Mouse (Mus musculus) embryo, embryonic 9.5 days (tissue): ENCODE measurements around the gene Ano6.

Experiments used
- DNase-seq: peaks from one replicate; pipeline ENCODE4 v3.0.0-alpha.2; 2017; ENCODE audit errors: extremely low spot score

The Ano6 gene

GRCm38 (mm10) chr15:95767825-95768224 lies 22.8 kb upstream of the Ano6 start:
- no peak for DNase-seq

DNA sequence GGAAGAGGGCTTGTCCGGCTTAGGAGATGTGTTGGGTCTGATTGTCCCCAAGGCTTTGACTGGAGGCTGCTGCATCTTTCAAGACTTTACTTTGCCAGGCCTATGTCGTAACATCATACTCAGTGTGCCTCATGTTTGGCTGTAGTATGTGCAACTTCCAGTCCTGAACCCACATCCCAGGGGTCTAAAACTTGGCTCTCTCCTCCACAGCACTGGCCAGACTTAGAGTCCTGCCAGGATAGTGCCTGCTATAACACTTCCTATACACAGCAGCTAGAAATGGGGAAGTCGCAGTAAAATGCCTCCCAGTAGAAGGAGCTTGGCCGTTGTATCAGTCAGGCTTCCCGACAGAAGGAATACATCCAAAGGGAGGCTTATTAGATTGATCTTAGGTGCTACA lies 21.9 kb upstream of the Ano6 start:
- no peak for DNase-seq

- no peak for DNase-seq
These were observed 21.1 kb upstream of the Ano6 start for GRCm38 (mm10) chr15:95769576-95769975.

DNA sequence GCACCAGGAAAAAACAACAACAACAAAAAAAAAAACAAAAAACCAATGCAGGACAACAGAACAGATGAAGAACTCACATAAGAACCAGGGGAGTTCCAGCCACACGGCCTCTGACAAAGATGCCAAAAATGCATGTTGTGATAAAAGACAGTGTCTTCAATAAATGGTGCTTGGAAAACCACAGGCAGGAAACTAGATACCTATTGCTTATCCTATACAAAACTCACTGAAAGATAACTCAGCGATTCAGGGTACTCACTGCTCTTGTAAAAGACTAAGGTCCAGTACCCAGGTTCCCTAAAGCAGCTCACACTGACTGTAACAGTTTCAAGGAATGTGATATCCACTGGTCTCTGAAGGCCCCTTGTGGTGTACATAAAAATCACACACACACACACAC lies 20.3 kb upstream of the Ano6 start:
- no peak for DNase-seq

- DNase-seq = no peak
These were observed 18.3 kb upstream of the Ano6 start for GRCm38 (mm10) chr15:95772374-95772773.

GRCm38 (mm10) chr15:95772861-95773836 lies 17.5 kb upstream of the Ano6 start:
- DNase-seq = peak; percentile 65

DNA sequence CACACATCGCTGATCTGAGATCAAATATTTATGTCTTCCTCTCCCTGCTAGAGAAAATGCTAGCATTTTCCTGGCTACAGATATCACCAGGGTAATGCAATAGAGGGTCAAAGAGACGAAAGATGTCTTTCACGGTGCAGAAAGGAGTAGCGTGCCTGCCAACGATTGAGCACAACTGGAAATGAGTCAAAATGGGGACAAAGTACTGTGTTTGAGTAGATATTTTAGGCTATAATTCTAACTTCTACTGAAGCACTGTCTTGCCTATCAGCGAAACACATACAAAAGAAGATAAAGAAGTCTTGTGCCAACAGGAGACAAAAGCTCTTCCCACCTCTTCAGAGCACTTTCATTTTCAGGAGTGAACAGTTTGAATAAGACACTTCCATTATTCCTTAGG lies 16.4 kb upstream of the Ano6 start:
- no peak for DNase-seq

DNA sequence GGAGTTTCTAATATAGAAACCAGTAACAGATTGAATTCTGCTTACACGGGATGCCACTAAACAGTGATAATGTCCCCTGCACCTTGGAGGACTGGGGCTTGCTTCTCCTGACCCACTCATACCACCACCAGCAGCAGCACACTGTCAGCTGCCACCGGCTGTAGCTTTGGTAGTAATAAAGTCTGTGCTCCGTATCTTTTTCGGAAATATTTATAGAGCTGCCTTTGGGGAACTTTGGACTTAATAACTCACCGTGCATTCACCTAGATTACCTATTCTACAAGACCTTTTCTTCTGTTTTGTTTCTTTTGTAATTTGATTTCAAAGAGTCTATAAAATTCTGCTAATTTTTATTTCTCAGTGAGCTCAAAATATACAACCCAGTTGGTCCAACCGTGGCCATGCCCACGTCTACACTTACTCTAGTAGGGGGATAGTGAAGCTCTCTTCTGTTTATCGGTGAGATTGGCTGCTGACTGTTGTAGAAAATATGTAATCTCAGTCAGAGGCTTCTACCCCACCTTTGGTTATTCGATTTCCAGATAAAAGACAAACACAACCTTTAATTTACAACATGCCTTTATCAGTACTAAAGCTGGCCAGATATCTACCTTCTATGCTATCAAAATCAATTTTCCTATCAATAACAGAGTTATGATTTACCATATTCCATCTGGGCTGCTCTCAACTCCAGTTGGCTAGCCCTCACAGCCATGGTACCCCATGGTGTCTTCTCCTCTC lies 15.8 kb upstream of the Ano6 start:
- DNase-seq = no peak

DNA sequence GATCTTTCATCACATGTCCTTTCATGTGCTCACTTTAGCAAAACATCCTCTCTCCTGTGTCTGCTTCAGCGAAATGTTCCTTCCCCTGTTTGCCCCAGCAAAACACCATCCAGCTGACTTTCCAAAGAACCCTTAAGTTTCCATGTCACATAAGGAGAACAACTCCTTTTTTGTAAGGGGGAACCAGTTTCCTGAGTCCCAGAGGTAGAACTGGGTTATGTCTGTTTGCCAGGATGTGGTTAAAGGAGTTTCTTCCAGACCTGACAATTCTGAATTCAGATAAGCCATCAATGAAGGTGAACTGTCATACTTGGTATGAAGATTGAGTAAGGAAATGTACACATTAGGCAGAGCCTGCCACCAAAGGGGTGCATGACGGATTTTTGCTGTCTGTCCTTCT lies 12.9 kb upstream of the Ano6 start:
- DNase-seq = no peak

- no peak for DNase-seq
These were observed 11.9 kb upstream of the Ano6 start for GRCm38 (mm10) chr15:95778710-95779109.

DNA sequence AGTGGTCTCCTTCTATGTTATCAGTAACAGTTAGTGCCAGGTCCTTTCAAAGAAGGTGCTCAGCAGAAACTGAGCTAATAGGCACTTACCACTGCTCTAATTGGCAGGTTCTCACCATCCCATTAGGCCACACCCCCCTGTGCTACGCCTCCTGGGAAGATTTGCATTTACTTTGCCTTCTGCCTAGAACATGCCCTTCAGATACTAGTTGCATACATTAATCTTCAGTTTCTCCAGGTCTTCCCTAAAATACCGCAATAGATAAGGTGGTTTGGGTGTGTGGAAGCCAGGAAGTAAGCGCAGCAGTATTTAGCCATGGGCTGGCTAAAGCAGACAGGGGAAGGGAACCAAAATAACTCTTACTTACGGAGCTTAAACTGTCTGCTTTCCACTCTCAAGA lies 4.0 kb upstream of the Ano6 start:
- DNase-seq = no peak

GRCm38 (mm10) chr15:95787578-95787977 lies 3.1 kb upstream of the Ano6 start:
- no peak for DNase-seq

- peak; percentile 27 for DNase-seq
These were observed 798 bp upstream of the Ano6 start for GRCm38 (mm10) chr15:95789562-95790528.

DNA sequence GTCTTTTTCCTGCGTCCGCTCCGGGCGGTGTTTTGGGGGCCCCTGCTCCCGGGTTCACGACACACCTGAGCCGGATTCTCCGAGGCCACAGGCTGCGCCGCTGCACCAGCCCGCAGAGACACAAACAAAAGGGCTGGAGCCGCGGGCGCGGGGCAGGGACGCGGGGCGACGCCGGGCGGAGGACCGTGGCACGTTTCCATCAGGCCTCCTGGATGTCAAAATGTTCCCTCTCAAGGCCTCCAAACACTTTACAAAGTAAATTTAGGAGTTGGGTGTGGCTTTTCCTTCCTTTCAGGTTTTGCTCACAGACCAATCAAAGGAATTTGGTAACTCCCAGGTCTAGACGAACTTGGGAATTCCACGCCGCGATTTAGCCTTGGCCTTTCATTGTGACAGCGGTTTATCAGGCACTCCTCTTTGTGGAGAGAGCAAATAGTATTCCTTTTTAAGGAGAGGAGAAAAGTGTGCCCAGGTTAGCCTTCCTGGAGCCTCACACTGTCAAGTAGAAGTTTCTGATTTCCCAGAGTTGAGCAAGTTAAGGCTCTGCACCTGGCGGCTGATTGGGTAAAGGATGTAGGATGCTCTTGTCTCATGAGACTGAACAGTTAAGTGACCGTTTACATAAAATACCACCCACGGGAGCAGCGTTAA lies 623 bp downstream of the Ano6 start:
- peak; percentile 37 for DNase-seq

- DNase-seq = no peak
These were observed 1.2 kb downstream of the Ano6 start for GRCm38 (mm10) chr15:95791855-95792254.

- DNase-seq = peak; percentile 36
These were observed 1.9 kb downstream of the Ano6 start for GRCm38 (mm10) chr15:95792261-95793260.

- no peak for DNase-seq
These were observed 3.3 kb downstream of the Ano6 start for GRCm38 (mm10) chr15:95793748-95794491.

GRCm38 (mm10) chr15:95794611-95795565 lies 4.2 kb downstream of the Ano6 start:
- DNase-seq = no peak
